Mouse (Mus musculus): ENCODE measurements around the gene Gm30191.
A peak's percentile ranks its signal among the peaks of the same experiment; 100 is the strongest.
"Not testable (repeated sequence)": the region's sequence is repeated elsewhere in the genome, so short reads cannot be mapped to it uniquely, and the experiment has no call there.

Gene Gm30191

DNA sequence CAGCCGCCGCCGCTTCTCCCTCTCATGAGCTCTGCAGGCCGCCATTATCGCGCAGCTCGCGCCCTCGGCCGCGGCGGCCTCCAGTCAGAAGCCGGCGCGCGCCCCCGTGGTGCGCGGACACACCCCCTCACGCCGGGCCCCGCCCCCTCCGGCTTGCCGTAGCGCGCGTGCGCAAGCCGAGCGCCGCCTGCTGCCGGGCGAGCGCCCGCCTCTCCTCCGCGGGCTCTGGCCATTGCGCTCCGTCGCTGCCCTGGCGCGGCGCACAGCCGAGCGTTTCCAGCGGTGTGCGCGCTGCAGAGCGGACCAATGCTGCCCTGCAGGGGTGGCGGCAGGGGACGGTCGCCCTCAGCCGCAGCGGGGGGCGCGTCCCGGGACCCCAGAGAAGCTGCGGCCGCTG lies 40.4 kb downstream of the Gm30191 start:
- DNase-seq (ENCODE audit: low spot score), result peak; percentile 93

DNA sequence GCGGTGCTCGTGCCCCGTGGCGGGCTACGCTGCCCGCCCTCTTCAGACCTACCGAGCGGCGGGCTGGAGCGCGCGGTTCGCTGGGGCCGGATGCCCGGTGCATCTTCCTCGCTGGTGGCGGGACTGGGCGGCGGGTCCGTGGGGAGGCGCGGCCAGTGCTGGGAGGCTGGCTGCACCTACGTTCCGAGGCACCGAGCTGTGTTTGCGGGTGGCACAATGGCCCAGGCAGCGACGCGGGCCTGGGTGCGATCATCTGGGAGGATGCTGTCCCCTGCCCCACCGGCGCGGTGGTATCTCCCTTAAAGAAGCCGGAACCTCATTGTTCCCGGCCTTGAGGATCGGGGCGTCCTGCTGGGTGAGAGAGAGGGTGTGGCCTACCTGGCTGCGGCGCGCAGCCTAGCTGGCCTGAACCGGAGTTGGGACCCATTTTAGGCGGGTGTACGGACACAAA lies 40.9 kb downstream of the Gm30191 start, which contains the start of gene Pdik1l:
Gene Pdik1l (minus strand): TSS at position 321 of the 451 bp plus-strand sequence.
- DNase-seq (ENCODE audit: low spot score), result peak; percentile 62

DNA sequence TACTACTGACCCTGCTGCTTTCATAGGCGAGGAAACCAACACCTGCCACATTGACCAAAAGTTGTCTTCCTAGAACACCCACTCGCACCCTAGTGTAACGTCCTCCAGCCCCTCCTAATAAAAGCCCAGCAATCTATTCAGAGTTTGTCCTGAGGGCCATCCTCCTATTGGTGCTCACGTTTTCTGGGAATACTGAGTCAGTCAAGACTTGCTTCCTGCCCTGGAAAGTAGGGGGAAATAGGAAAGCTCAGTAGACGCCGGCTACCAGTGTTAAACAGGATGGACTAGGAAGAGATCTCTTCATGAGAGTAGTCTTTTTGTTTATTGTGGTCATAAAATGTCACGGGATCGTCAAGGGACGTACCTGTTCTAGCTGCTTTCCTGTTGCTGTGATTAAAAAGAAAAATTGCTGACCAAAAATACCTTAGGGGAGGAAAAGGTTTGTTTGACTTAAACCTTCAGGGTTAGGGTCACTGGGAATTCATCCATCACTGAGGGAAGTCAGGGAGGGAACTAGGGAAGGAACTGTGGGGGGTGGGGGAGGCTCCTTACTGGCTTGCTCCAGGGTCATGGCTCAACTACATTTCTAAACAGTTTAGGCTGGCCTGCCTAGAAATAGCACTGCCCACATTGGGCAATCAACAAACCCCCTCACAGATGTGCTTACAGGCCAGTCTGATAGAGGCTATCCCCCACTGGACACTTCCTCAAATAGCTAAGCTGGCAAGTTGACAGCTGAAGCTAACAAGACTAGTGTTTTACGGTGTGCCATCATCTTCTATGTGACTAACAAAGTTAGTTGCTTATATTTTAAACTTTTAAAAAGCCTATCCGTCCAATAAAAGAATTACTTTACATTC lies 41.9 kb downstream of the Gm30191 start:
- DNase-seq (ENCODE audit: low spot score), result no peak

DNA sequence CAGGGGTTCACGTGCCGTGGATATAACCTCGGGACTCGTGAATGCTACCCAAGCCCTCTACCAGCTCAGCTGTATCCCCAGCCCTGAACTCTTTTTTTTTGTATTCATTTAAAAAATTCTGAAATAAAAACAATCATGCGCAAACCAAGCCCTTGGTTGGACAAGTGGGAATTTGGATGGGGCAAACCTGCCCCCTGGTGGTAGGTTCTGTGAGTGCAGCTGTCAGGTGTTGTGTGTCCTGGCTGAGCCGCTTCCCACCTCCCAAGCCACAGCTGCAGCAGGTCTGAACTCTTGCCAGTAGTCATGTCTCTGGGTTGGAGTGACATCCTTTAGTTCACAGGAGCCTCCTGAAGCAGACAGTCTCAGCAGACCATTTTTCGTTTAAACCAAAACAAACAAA lies 45.3 kb downstream of the Gm30191 start:
- no peak for DNase-seq (ENCODE audit: low spot score)

DNA sequence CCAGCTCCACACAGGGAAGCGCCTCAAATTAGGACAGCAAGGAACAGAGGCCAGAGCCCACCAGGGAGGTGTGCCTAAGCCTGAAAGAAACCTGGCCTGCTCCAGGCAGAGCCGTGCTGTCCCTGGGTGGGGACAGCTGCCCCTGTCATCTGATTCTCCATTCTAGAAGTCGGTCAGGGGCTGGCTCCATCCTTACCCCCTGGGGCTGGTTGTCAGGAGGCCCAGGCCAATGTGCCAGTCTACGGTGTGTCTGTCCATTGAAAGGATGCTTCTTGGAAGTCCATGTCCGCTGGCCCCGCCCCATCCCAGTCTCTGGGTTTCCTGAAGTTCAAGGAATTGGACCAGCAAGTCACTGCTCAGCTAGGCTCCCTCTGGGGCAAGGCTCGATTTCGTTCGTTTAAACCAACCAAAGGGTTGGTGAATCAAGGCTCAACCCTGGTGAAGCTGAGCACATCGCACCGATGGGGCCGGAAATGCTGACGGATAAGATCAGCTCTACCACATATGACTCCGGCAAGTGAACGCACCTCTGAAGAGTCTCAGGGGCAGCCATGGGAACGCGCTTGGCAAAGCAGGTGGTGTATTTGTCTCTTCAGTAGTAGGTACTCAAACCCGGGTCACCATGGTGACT lies 46.4 kb downstream of the Gm30191 start:
- DNase-seq (ENCODE audit: low spot score), result no peak

DNA sequence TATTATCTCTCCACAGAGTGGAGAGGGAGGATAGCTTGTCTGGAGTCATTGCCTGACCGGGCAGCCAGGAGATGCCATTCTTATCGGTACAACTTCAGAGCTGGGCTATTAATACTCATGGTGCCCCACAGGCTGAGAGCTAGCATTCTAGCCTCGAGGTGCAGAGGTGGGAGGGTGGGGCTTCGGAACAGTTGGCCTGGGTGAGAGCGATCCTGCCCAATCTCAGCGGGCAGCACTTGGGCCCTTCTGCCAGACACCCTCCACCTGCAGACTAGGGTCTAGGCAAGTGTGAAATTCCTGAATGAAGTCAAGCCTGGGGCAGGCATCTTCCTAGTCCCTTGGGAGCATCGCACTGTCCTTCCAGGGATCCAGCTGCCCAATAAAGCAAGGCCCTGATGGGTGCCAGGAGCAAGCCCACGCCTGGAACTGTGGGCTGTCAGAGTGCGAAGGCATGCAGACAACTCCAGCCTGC lies 47.0 kb downstream of the Gm30191 start:
- DNase-seq (ENCODE audit: low spot score), result no peak

DNA sequence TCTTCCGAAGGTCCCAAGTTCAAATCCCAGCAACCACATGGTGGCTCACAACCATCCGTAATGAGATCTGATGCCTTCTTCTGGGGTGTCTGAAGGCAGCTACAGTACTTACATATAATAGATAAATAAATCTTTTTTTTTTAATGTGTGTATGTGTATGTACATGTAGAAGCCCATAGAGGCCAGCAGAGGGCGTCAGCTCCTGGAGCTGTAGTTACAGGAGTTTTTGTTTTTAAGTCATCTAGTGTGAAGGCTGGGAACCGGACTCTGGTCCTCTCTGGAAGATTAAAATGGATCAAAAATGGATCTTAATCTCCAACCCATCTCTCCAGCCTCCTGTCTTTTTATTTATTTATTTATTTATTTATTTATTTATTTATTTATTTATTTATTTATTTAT lies 49.4 kb downstream of the Gm30191 start:
- DNase-seq (ENCODE audit: low spot score), result not testable (repeated sequence)

DNA sequence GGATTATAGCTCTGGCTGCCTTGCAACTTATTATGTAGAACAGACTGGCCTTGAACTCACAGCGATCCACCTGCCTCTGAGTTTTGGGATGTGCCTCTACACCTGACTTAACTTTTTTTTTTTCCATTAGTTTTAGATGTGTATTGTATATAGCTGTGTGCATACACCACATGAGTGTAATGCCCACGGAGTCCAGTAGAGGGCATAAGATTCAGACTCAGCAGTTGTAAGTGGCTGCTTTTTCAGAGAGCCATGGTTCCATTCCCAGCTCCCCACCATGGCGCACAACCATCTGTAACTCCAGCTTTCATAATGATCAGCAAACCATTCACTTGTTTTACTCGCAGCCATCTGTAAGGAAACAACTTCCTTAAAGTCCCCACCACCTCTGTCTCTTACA lies 49.8 kb downstream of the Gm30191 start:
- DNase-seq (ENCODE audit: low spot score), result no peak

DNA sequence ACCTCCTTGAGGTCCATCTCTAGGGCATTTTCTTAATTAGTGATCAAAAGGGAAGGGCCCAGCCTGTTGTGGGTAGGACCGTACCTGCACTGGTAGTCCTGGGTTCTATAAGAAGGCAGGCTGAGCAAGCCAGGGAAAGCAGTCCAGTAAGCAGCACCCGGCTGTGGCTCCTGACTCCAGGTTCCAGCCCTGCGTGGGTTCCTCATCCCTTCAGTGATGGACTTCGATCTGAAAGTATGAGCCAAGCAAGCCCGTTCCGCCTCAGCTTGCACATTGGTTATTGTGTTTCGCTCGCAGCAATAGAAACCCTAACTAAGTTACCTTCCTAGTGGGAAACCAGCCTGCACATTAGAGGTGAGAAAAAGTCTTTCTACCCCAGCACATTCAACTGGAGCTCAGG lies 50.6 kb downstream of the Gm30191 start:
- DNase-seq (ENCODE audit: low spot score), result no peak

DNA sequence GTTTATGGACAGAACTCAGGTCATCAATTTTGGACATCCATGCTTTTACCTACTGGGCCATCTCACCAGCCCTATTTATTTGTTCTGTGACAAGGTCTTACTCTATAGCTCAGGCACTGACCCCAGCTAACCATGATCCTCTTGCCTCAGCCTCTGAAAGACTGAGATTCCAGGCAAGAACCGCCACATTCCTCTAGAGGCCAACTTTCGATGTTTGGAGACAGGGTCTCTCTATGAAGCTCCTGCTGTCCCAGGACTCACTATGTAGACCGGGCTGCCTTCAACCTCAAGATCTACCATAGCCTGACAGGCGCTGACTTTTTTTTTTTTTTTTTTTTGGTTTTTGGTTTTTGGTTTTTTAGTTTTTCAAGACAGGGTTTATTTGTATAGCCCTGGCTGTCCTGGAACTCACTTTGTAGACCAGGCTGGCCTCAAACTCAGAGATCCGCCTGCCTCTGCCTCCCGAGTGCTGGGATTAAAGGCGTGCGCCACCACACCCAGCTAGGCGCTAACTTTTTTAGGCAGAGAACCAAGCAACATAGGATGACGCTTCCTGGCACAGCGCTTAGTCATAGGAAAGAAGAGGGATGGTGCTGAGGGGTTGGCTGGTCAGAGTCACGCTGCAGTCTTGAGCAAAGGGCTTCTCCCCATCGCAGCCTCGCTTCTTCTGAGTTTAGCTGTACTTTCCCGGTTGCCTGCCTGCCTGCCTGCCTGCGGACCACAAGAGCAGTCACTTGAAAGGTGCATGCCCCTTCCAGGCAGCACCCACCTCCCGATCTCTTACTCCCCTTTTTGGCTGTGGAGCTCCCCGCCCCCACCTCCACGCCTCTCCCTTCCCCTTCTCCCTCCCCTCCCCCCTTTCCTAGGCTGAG lies 52.1 kb downstream of the Gm30191 start:
- DNase-seq (ENCODE audit: low spot score), result no peak

DNA sequence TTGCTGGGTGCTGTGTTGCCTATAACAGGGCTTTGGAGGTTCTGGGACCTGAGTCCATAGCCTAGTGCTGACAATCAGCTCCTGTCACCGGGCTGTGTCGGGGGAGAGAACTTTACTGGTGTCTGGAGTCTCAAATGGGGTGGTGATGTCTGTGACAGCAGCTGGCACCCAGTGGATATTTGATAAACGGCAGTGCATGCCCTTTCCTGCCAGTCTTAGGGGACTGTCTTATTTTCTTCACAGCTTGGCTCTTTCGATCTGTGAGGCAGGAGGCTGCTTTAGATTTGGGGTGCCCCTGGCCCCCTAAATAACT lies 52.7 kb downstream of the Gm30191 start:
- DNase-seq (ENCODE audit: low spot score), result no peak

Measured in left cerebral cortex, adult 11 months (tissue).